Mouse (Mus musculus) G1E (cell line): ENCODE data around the gene Klk14. TPM values are rescaled to one million over a fixed set of nuclear protein-coding genes. Genes with fewer than 3 reads are reported as not detected.

Source experiments
- ATAC-seq: 2 replicates; pipeline ENCODE4 v1.8.0; 2016; ENCODE audit warnings: mild to moderate bottlenecking; ENCODE audit not compliant: insufficient number of reproducible peaks, poor library complexity, low FRiP score, severe bottlenecking; ENCODE audit errors: extremely low read depth
- DNase-seq: peaks from one replicate; pipeline ENCODE4 v3.0.0; 2012; ENCODE audit warnings: low spot score
- H3K27me3 ChIP-seq: 2 replicates; pipeline ENCODE4 v1.6.1; 2012; ENCODE audit warnings: mild to moderate bottlenecking, low read length, inconsistent platforms; ENCODE audit not compliant: insufficient read depth
- H3K36me3 ChIP-seq: replicated peaks from 2 replicates; pipeline ENCODE3; 2012; ENCODE audit warnings: mild to moderate bottlenecking, inconsistent platforms
- H3K4me1 ChIP-seq: 2 replicates; pipeline ENCODE4 v1.6.1; 2012; ENCODE audit warnings: low read depth, low read length, inconsistent platforms, mixed read lengths; ENCODE audit not compliant: insufficient read depth
- H3K4me3 ChIP-seq: 2 replicates; pipeline ENCODE4 v1.5.1; 2012; ENCODE audit warnings: low read depth, mild to moderate bottlenecking, inconsistent platforms, low read length, moderate library complexity, mixed read lengths
- H3K9me3 ChIP-seq: replicated peaks from 2 replicates; pipeline ENCODE4 v1.6.1; 2012; ENCODE audit warnings: inconsistent platforms
- CTCF ChIP-seq: IDR thresholded peaks from 2 replicates; pipeline ENCODE4 v1.5.1; 2012; ENCODE audit warnings: low read depth, low read length, inconsistent platforms, mixed read lengths
- GATA1 ChIP-seq: IDR thresholded peaks from 2 replicates; pipeline ENCODE4 v1.6.1; 2012; ENCODE audit warnings: borderline replicate concordance, low read length, inconsistent platforms, mixed read lengths
- GATA2 ChIP-seq: IDR thresholded peaks from 2 replicates; pipeline ENCODE4 v1.6.1; 2012; ENCODE audit warnings: low read depth, low read length, inconsistent platforms, borderline replicate concordance
- POLR2AphosphoS5 ChIP-seq: IDR thresholded peaks from 2 replicates; pipeline ENCODE4 v1.6.1; 2012; ENCODE audit warnings: low read depth, low read length, inconsistent platforms; ENCODE audit not compliant: insufficient replicate concordance
- TAL1 ChIP-seq: conservative IDR thresholded peaks from 2 replicates; pipeline ENCODE4 v1.6.1; 2012; ENCODE audit warnings: low read depth, low read length, inconsistent platforms, mixed read lengths
- polyA plus RNA-seq: library from polyadenylated mRNA; stranded (reverse); fragments of >175 nt; gene quantifications from 2 replicates; pipeline ENCODE4 v1.2.3, GENCODE M21; 2012
- total RNA-seq, 2 experiments: library from RNA; stranded (forward) in 1 of 2; stranded (reverse) in 1 of 2; fragments of 200-1000 nt in 1 of 2; fragments of >200 nt in 1 of 2; fragmentation: Nextera tagmentation in 1 of 2; gene quantifications; 2 replicates each; pipeline ENCODE4 v1.2.3; 2014 to 2017

Gene Klk14
- total and polyA plus RNA-seq, 3 experiments: not detected

- no peak overlapping the region for H3K4me3 ChIP-seq
- peaks cover 2% of the 10 kb centered on the region; the same call in 1 of the 2 replicates for H3K27me3 ChIP-seq
- no peaks in the 10 kb centered on the region for H3K4me1 ChIP-seq
- DNase-seq: no peak
- no peaks in the 10 kb centered on the region for H3K36me3 ChIP-seq
- no peak for ATAC-seq
- H3K9me3 ChIP-seq: no peaks in the 10 kb centered on the region
- no peak for TF ChIP-seq TAL1
Observed at GRCm38 (mm10) chr7:43712917-43713316, 22.7 kb downstream of the Klk14 start.

GRCm38 (mm10) chr7:43713741-43714351 lies 23.6 kb downstream of the Klk14 start:
- no peak for ATAC-seq
- Histone ChIP-seq H3K27me3 (peaks cover 2% of the 10 kb centered on the region; the same call in 1 of the 2 replicates), H3K4me1 (no peaks in the 10 kb centered on the region), H3K36me3 (no peaks in the 10 kb centered on the region), H3K9me3 (no peaks in the 10 kb centered on the region), H3K4me3 (no peak overlapping the region)
- DNase-seq: no peak
- TF ChIP-seq TAL1 (no peak), GATA1 (no peak), CTCF (no peak), POLR2AphosphoS5 (no peak), GATA2 (no peak)

Other genes starting within 250 kb of the Klk14 start
Only the 20 nearest of the 24 such genes appear.
- not detected in 2 replicates for gene Vsig10l, start 227.3 kb upstream of the Klk14 start, total RNA-seq (2014; fragmentation: Nextera tagmentation)
- 0.33 and 0.35 TPM in 2 replicates for gene Vsig10l, start 227.3 kb upstream of the Klk14 start, total RNA-seq (2017)
- 0.32 and 0.44 TPM in 2 replicates for gene Vsig10l, start 227.3 kb upstream of the Klk14 start, polyA plus RNA-seq
- not detected in 2 replicates for gene Iglon5, start 200.3 kb upstream of the Klk14 start, total RNA-seq (2014; fragmentation: Nextera tagmentation)
- gene Iglon5, start 200.3 kb upstream of the Klk14 start, total RNA-seq (2017): 0.05 and 0.06 TPM in 2 replicates
- not detected in 2 replicates for gene Iglon5, start 200.3 kb upstream of the Klk14 start, polyA plus RNA-seq
- gene 4931406B18Rik, start 184.5 kb upstream of the Klk14 start, total RNA-seq (2014; fragmentation: Nextera tagmentation): not detected in 2 replicates
- 0.06 and 0.44 TPM in 2 replicates for gene 4931406B18Rik, start 184.5 kb upstream of the Klk14 start, total RNA-seq (2017)
- not detected in 2 replicates for gene 4931406B18Rik, start 184.5 kb upstream of the Klk14 start, polyA plus RNA-seq
- 0.10 TPM in 1 of 2 replicates, not detected in the other for gene Cd33, start 146.0 kb upstream of the Klk14 start, total RNA-seq (2014; fragmentation: Nextera tagmentation)
- 0.41 and 0.60 TPM in 2 replicates for gene Cd33, start 146.0 kb upstream of the Klk14 start, total RNA-seq (2017)
- gene Cd33, start 146.0 kb upstream of the Klk14 start, polyA plus RNA-seq: 0.13 and 0.69 TPM in 2 replicates
- gene Zfp658, start 128.2 kb upstream of the Klk14 start, total RNA-seq (2014; fragmentation: Nextera tagmentation): 1.2 and 1.3 TPM in 2 replicates
- gene Zfp658, start 128.2 kb upstream of the Klk14 start, total RNA-seq (2017): 1.1 and 1.2 TPM in 2 replicates
- 0.24 and 0.25 TPM in 2 replicates for gene Zfp658, start 128.2 kb upstream of the Klk14 start, polyA plus RNA-seq
- gene Zfp719, start 110.8 kb upstream of the Klk14 start, total RNA-seq (2014; fragmentation: Nextera tagmentation): 7.0 and 11.0 TPM in 2 replicates
- 6.4 and 7.8 TPM in 2 replicates for gene Zfp719, start 110.8 kb upstream of the Klk14 start, total RNA-seq (2017)
- 0.07 and 0.12 TPM in 2 replicates for gene Zfp719, start 110.8 kb upstream of the Klk14 start, polyA plus RNA-seq
- gene Zfp819, start 83.2 kb upstream of the Klk14 start, total RNA-seq (2014; fragmentation: Nextera tagmentation): not detected in 2 replicates
- 0.05 TPM in 1 of 2 replicates, not detected in the other for gene Zfp819, start 83.2 kb upstream of the Klk14 start, total RNA-seq (2017)
- not detected in 2 replicates for gene Zfp819, start 83.2 kb upstream of the Klk14 start, polyA plus RNA-seq
- not detected in 2 replicates for gene Ceacam18, start 55.7 kb upstream of the Klk14 start, total RNA-seq (2014; fragmentation: Nextera tagmentation)
- 0.16 and 0.29 TPM in 2 replicates for gene Ceacam18, start 55.7 kb upstream of the Klk14 start, total RNA-seq (2017)
- gene Ceacam18, start 55.7 kb upstream of the Klk14 start, polyA plus RNA-seq: not detected in 2 replicates
- gene Siglece, start 30.3 kb upstream of the Klk14 start, total RNA-seq (2014; fragmentation: Nextera tagmentation): 1.2 TPM in 1 of 2 replicates, not detected in the other
- 0.05 TPM in 1 of 2 replicates, not detected in the other for gene Siglece, start 30.3 kb upstream of the Klk14 start, total RNA-seq (2017)
- not detected in 2 replicates for gene Siglece, start 30.3 kb upstream of the Klk14 start, polyA plus RNA-seq
- 2.5 and 2.7 TPM in 2 replicates for gene Ctu1, start 18.4 kb upstream of the Klk14 start, total RNA-seq (2014; fragmentation: Nextera tagmentation)
- 6.5 and 8.6 TPM in 2 replicates for gene Ctu1, start 18.4 kb upstream of the Klk14 start, total RNA-seq (2017)
- gene Ctu1, start 18.4 kb upstream of the Klk14 start, polyA plus RNA-seq: 14.9 and 20.9 TPM in 2 replicates
- gene Klk13, start 22.1 kb downstream of the Klk14 start, total RNA-seq (2014; fragmentation: Nextera tagmentation): not detected in 2 replicates
- 0.27 TPM in 1 of 2 replicates, not detected in the other for gene Klk13, start 22.1 kb downstream of the Klk14 start, total RNA-seq (2017)
- not detected in 2 replicates for gene Klk13, start 22.1 kb downstream of the Klk14 start, polyA plus RNA-seq
- not detected in 2 replicates for gene Klk12, start 78.5 kb downstream of the Klk14 start, total RNA-seq (2014; fragmentation: Nextera tagmentation)
- not detected in 2 replicates for gene Klk12, start 78.5 kb downstream of the Klk14 start, total RNA-seq (2017)
- gene Klk12, start 78.5 kb downstream of the Klk14 start, polyA plus RNA-seq: not detected in 2 replicates
- gene Klk11, start 84.2 kb downstream of the Klk14 start, total RNA-seq (2014; fragmentation: Nextera tagmentation): not detected in 2 replicates
- not detected in 2 replicates for gene Klk11, start 84.2 kb downstream of the Klk14 start, total RNA-seq (2017)
- gene Klk11, start 84.2 kb downstream of the Klk14 start, polyA plus RNA-seq: not detected in 2 replicates
- gene Klk10, start 90.6 kb downstream of the Klk14 start, total RNA-seq (2014; fragmentation: Nextera tagmentation): not detected in 2 replicates
- gene Klk10, start 90.6 kb downstream of the Klk14 start, total RNA-seq (2017): not detected in 2 replicates
- not detected in 2 replicates for gene Klk10, start 90.6 kb downstream of the Klk14 start, polyA plus RNA-seq
- gene Klk9, start 101.5 kb downstream of the Klk14 start, total RNA-seq (2014; fragmentation: Nextera tagmentation): not detected in 2 replicates
- gene Klk9, start 101.5 kb downstream of the Klk14 start, total RNA-seq (2017): 0.06 TPM in 1 of 2 replicates, not detected in the other
- not detected in 2 replicates for gene Klk9, start 101.5 kb downstream of the Klk14 start, polyA plus RNA-seq
- gene Klk8, start 107.2 kb downstream of the Klk14 start, total RNA-seq (2014; fragmentation: Nextera tagmentation): not detected in 2 replicates
- gene Klk8, start 107.2 kb downstream of the Klk14 start, total RNA-seq (2017): not detected in 2 replicates
- gene Klk8, start 107.2 kb downstream of the Klk14 start, polyA plus RNA-seq: not detected in 2 replicates
- gene Klk7, start 120.9 kb downstream of the Klk14 start, total RNA-seq (2014; fragmentation: Nextera tagmentation): not detected in 2 replicates
- gene Klk7, start 120.9 kb downstream of the Klk14 start, total RNA-seq (2017): 0.05 TPM in 1 of 2 replicates, not detected in the other
- not detected in 2 replicates for gene Klk7, start 120.9 kb downstream of the Klk14 start, polyA plus RNA-seq
- not detected in 2 replicates for gene Klk6, start 134.1 kb downstream of the Klk14 start, total RNA-seq (2014; fragmentation: Nextera tagmentation)
- 0.05 TPM in 1 of 2 replicates, not detected in the other for gene Klk6, start 134.1 kb downstream of the Klk14 start, total RNA-seq (2017)
- gene Klk6, start 134.1 kb downstream of the Klk14 start, polyA plus RNA-seq: not detected in 2 replicates
- not detected in 2 replicates for gene Klk5, start 151.6 kb downstream of the Klk14 start, total RNA-seq (2014; fragmentation: Nextera tagmentation)
- 0.11 TPM in 1 of 2 replicates, not detected in the other for gene Klk5, start 151.6 kb downstream of the Klk14 start, total RNA-seq (2017)
- not detected in 2 replicates for gene Klk5, start 151.6 kb downstream of the Klk14 start, polyA plus RNA-seq
- gene Klk4, start 190.7 kb downstream of the Klk14 start, total RNA-seq (2014; fragmentation: Nextera tagmentation): not detected in 2 replicates
- not detected in 2 replicates for gene Klk4, start 190.7 kb downstream of the Klk14 start, total RNA-seq (2017)
- gene Klk4, start 190.7 kb downstream of the Klk14 start, polyA plus RNA-seq: not detected in 2 replicates